Mouse (Mus musculus) bone marrow macrophage, adult 2 months (primary cell): Measurements from ENCODE around the gene Acad11.

ENCODE experiments used
- CTCF ChIP-seq: IDR thresholded peaks from 2 replicates; pipeline ENCODE4 v1.5.1; 2012; ENCODE audit warnings: low read depth, mild to moderate bottlenecking, low read length, moderate library complexity
- POLR2A ChIP-seq: IDR thresholded peaks from 2 replicates; pipeline ENCODE4 v1.6.1; 2012; ENCODE audit warnings: mild to moderate bottlenecking, low read depth, low read length, borderline replicate concordance

GRCm38 (mm10) chr9:104106930-104107329 is 43.8 kb downstream of the Acad11 start:
- TF ChIP-seq POLR2A (no peak), CTCF (no peak)
